Mouse (Mus musculus) left cerebral cortex, adult 18-20 months (tissue): ENCODE data around the gene Olfr1252. TPM values are rescaled to one million over a fixed set of nuclear protein-coding genes. Genes with fewer than 3 reads are reported as not detected.

Source experiments
- DNase-seq, 2 experiments: peaks; one replicate each; pipeline ENCODE4 v3.0.0; 2021 to 2022; ENCODE audit warnings: low spot score in 2 of 2, mixed read lengths in 1 of 2
- long read RNA-seq, 2 experiments: library from polyadenylated mRNA; stranded (forward); transcript quantifications; one replicate each; pipeline ENCODE4 v2.0.0; 2021
- total RNA-seq, 2 experiments: library from RNA; stranded (reverse); gene quantifications; 2 replicates each; pipeline ENCODE4 v1.2.3; 2021

The Olfr1252 gene
- total RNA-seq: not detected
- long read RNA-seq, experiment 1: 0 reads
- long read RNA-seq, experiment 2: 0 reads

DNA sequence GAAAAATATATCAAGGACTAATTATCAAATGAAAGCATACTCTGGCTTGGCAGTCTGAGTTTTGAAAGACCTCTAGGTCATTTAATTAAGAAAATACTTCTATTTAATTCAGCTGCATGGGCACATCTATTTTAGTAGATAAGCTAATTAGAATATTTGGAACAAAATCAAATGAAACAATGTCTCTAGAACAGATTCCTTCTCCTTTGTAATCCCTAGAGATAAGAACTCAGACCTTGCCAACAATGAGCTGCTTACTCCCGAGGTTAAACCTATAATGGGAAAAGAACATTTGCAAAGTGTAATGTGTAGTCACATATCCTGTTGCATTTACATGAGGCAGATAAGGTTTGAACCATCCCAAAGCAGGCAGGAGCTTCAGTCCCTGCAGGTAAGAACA is at the start of gene Olfr1252:
Olfr1252 (minus strand) TSS at position 101 of the 400 bp plus-strand sequence.
- no peak for DNase-seq

DNA sequence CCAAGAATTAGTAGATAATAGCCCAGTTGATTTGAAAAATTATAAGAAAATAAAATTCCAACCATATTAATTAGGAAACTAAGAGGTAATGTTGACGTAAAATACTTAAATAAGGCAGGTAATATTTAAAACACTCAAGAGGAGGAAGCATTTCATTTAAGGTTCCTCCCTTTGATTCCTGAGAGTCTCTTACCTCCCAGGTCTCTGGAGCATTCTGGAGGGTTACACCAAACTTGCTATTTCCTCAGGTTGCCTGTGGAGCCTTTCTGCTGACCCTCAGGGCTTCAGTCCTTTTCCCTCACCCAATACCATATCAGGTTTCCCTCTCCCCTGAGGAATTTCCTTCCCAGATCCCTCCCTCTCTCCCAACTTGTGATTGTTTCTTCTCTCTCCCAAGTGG is 32.2 kb upstream of the Olfr1252 start, which contains the start of gene Olfr1253:
Olfr1253 (minus strand) TSS at position 101 of the 400 bp plus-strand sequence.
- no peak for DNase-seq

DNA sequence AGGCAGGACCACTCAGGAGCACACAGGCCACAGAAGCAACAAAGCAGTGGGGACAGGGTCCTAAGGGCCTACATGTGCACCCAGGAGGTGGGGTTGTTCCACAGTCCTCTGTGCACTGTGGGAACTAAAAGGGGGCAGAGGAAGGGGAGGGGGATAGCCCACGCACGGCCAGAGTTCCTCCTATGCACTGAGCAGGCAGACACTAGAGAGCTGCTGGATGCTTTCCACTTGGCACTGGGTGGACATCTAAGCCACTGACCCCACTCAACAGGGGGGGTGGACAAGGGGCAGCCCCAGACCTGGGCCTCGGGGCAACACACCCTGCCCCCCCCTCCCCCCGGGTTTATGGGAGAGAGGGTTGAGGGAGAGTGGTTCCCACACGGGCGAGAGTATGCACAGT is 32.8 kb downstream of the Olfr1252 start:
- no peak for DNase-seq

DNA sequence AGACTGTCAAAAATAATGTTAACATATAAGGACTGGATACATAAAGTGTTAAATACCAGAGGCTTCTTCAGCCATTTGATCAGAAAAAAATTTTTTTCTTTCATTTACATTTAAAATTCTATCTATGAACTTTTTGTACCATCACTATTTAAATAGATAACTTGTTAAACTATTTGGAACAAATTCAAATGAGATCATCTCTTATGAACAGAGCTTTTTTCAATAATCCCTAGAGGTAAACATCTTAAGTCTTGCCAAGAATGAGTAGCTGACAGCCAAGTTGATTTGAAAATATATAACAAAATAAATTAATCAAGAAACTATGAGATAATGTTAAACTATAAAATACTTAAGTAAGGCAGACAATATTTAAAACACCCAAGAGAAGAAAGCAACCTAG is 53.0 kb downstream of the Olfr1252 start, which contains the start of gene Olfr1251:
Olfr1251 (minus strand) TSS at position 101 of the 400 bp plus-strand sequence.
- DNase-seq: no peak

Other genes with a start within 250 kb of the Olfr1252 start
- not detected for gene Olfr1241, start 237.9 kb downstream of the Olfr1252 start, total RNA-seq
- not detected for gene Olfr1242, start 226.7 kb downstream of the Olfr1252 start, total RNA-seq
- gene Olfr1243, start 193.5 kb downstream of the Olfr1252 start, total RNA-seq: not detected
- not detected for gene Olfr1245, start 146.6 kb downstream of the Olfr1252 start, total RNA-seq
- gene Olfr1246, start 131.9 kb downstream of the Olfr1252 start, total RNA-seq: not detected
- gene Olfr1247, start 110.9 kb downstream of the Olfr1252 start, total RNA-seq: under 1 TPM in 1 of 2 experiments, not detected in 1; 0.05 TPM
- not detected for gene Olfr1248, start 106.8 kb downstream of the Olfr1252 start, total RNA-seq
- not detected for gene Olfr1249, start 90.0 kb downstream of the Olfr1252 start, total RNA-seq
- gene Olfr1250, start 63.5 kb downstream of the Olfr1252 start, total RNA-seq: not detected
- not detected for gene Olfr1251, start 53.1 kb downstream of the Olfr1252 start, total RNA-seq
- gene Olfr1253, start 32.1 kb upstream of the Olfr1252 start, total RNA-seq: not detected
- gene Olfr1254, start 68.6 kb upstream of the Olfr1252 start, total RNA-seq: not detected
- not detected for gene Olfr1255, start 87.0 kb upstream of the Olfr1252 start, total RNA-seq
- not detected for gene Olfr1256, start 116.5 kb upstream of the Olfr1252 start, total RNA-seq
- gene Olfr48, start 123.2 kb upstream of the Olfr1252 start, total RNA-seq: not detected
- not detected for gene Olfr1257, start 153.4 kb upstream of the Olfr1252 start, total RNA-seq
- not detected for gene Olfr1258, start 202.3 kb upstream of the Olfr1252 start, total RNA-seq
- gene Olfr1259, start 223.7 kb upstream of the Olfr1252 start, total RNA-seq: not detected
- gene Olfr1260, start 249.3 kb upstream of the Olfr1252 start, total RNA-seq: not detected